Mouse (Mus musculus): Measurements from ENCODE around the gene Atp6v1e2.

Atp6v1e2 gene

GRCm38 (mm10) chr17:86947840-86948796, at the start of gene Atp6v1e2:
Atp6v1e2 (minus strand) TSS chr17:86947897.
- DNase-seq: no peak

DNA sequence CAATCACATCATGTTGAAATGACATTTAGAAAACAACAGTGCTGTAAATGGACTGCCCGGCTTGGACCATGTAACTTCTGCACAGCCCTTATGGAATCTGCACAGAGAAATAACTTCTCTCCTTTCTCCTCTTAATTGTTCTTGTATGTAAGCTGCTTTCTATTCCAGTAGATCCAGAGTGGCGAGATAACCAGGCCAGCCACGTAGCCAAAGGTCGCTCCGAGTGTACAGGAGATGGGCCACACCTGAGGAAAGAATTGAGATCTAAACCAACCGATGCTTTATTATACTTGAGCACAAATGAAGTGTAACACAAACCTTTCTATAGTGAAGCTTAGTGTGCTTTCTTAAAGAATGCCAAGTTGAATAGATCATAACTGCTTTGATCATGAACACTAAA, 49.6 kb upstream of the Atp6v1e2 start:
- no peak for DNase-seq

DNA sequence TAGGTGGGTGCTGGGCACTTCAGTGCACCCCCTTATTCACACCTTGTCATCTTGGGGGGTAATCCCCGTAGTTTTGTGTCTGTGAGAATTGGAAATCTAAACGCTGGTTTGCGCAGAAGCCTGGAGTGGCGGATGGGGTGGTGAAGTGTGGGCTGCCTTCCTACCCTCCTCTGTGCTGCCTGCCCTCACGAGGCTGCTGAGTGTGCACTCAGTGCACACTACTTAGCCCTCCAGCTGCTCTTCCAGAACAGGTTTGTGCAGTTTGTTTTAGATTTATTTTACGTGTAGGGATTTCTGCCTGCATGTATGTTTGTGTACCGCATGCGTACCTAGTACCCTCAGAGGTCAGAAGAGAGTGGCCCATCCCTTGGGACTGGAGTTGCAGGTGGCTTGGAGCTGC, 43.6 kb upstream of the Atp6v1e2 start:
- DNase-seq: peak in 1 of 2 experiments; percentile 64

DNA sequence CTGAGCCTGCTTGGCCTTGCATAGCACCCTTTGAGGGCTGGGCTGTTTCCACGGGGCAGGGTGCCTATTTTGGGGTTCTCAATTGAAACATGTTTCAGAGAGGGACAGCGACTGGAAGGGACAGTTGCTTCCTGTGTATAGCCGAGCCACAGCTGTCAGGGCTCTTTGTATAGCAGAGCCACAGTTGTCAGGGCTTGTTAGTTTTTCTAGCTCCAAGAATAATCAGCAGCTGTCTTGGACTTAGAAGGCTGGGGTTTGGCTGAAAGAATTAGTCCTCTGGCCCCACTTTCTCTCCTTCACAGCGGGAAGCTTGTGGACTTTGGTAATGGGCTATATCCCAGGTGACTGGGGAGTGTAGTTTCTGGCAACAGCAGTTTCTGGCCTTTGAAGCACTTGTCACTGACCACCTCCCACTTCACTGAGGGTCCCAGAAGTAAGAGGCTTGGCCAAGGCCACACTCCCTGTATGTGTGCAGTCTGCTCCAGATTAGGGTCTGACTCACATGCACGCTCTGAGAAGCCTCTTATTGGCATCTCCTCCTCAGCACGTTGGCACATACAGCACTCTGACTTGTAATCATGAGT, 41.0 kb upstream of the Atp6v1e2 start:
- peak; percentile 36 to 73 for DNase-seq

- no peak for DNase-seq
These were observed 40.5 kb upstream of the Atp6v1e2 start for GRCm38 (mm10) chr17:86988161-86988560.

- DNase-seq: no peak
These were observed 38.9 kb upstream of the Atp6v1e2 start for GRCm38 (mm10) chr17:86986449-86987138.

DNA sequence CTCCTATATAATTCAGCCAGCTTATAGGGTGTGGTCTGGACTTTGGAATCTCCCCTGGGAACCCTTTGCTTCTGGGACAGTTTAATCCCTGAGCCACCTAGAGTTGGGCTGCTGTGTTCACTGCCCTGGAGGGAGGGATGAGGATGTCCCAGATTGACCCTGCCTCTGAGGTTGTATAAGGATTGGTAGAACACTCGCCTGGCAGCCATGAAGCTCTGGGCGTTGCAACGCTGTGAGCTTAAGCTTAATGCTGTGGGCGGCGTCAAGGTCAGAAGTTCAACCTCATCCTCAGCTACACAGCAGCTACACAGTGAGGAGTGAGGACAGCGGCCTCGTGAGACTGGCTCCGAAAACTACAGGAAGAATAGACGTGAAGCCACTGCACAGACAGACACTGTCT, 34.8 kb upstream of the Atp6v1e2 start:
- DNase-seq: no peak

DNA sequence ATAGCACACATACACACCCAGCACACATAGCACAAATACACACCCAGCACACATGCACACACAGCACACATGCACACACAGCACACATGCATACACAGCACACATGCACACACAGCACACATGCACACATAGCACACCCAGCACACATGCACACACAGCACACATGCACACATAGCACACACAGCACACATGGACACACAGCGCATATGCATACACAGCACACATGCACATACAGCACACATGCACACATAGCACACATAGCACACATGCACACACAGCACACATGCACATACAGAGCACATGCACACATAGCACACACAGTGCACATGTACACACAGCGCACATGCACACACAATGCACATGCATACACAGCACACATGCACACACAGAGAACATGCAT, 34.0 kb upstream of the Atp6v1e2 start:
- no peak for DNase-seq

DNA sequence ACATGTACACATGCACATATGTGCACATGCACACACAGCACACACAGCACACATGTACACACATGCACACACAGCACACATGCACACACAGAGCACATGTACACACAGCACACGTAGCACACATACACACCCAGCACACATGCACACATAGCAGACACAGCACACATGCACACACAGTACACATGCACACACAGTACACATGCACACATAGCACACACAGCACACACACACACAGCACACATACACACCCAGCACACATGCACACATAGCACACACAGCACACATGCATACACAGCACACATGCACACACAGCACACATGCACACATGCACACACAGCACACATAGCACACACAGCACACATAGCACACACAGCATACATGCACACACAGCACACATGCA, 33.5 kb upstream of the Atp6v1e2 start:
- DNase-seq: no peak

- no peak for DNase-seq
These were observed 30.8 kb upstream of the Atp6v1e2 start for GRCm38 (mm10) chr17:86978496-86978895.

DNA sequence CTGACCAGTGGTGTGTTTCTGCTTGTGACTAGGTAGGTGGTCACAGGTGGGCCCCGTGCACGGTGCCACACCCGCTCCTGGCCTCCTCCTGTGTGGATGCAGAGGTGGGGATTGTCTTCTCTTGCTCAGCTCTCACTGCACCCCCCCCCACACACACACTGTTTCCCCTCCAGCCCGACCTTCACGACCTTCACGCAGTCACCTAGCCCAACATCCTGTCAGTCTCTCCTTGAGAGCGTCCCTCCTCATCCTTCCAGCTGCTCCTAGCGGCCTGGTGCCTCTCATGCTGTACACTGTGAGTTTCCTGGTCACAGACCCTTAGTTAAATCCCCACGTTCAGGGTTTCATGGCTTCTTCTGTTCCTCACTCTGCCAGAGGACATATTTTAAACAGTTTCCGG, 28.7 kb upstream of the Atp6v1e2 start:
- DNase-seq: no peak

DNA sequence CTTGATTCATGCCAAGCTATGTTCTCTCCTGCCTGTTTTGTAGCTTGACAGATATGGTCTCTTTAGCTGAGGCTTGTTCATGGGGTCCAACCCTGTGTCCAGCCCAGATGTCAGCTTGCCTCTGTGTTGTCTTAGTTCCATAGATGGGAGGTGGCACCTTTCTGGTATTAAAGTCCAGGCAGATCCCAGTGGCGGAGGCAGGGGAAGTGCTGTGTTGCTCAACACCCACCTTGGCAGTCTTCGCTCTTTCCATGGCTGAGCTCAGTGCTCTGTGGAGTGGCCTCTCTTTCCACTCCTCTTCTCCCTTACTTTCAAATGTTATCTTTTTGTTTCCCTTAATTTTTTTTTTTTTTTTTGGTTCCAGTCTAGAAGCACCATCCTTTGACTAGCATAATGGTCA, 25.4 kb upstream of the Atp6v1e2 start:
- peak in 1 of 2 experiments; percentile 21 for DNase-seq

GRCm38 (mm10) chr17:86971860-86972259, 24.2 kb upstream of the Atp6v1e2 start:
- DNase-seq: no peak

DNA sequence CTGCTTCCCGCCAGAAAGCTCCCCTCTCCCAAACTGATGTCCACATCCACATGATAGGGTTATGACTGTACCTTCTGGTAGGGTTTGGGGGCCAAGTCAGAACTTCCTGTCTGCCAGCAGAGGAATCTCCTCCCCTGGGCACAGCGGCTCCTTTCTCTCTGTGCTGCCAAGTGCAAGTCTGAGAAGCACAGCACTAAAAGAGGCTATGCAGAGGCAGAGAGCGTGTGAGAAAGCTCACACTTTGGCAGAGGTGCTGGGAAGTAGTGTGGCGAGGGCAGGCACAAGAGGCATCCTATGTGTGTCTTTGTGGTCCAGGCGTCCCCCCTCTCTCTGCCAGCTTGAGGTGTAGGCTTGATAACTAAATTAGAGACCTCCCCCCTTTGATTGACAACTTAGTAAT, 23.3 kb upstream of the Atp6v1e2 start:
- DNase-seq: no peak

DNA sequence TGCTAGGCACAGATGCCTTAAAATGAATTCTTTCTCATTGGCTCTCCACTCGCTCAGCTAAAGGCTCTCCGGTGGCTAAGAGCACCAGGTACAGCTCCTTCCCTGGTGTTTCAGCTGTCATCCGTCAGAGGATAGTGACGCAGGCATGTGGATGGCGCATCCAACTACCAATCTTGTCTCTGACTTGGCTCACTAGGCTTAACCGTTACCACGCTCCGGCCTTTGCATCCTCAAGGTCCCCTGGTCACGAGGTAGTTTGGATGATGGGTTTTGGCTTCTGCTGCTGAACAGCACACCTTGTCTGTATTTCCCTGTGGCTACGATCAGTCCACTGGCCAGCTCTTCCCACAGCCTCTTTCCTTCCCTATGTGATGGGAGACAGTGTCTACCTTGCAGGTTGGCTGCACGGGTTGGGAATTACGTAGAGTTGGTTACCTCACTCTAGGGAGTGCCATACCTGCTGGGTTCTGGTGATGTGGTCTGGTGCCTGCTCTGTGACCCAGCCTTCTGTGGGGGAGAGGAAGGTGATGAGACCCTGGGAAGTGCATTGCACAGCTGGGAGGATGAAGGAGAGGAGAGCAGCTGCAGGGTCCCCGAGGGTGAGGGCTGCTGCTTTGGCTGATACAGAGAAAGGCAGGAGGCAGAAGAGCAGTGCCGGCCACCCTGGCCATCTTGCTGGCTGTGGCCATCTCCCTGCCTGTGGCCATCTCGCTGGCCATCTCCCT, 22.5 kb upstream of the Atp6v1e2 start:
- no peak for DNase-seq

DNA sequence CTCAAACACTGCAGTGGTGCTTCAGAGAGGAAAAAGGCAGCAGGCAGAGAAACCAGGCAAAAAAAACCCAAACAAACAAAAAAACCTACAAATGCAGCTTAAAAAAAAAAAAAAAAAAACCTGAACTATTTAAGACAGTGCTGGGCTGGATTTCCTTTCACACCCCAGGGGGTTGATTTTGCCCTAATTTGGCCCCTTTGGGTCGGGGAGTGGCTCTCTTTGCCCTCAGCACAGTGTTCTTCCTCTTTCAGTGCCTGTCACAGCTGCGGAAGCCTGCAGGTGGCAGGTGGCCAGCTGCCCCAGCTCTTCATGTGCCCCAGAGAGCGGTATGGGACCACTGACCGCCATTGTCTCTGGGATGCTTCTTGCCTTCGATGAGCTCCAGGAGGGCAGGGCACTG, 21.9 kb upstream of the Atp6v1e2 start:
- DNase-seq: peak; percentile 44 to 62

DNA sequence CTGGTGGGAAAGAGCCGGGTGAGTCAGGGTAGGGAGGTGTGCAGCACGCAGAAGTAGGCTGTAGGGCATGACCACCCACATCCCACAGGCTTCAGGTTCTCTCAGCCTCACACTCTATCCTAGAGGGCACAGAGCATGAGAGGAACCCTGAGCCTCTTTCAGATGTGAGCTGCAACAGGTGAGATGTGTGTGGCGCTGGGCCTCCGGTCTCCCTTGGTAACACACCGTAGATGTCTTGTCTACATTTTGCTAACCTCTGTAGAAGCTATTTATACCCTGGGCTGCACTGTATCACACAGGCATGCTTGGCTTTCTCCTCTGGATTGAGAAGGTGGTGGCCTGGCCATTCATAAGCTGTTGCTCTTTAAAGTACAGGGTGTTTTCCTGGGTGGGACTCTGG, 20.9 kb upstream of the Atp6v1e2 start:
- DNase-seq: no peak

DNA sequence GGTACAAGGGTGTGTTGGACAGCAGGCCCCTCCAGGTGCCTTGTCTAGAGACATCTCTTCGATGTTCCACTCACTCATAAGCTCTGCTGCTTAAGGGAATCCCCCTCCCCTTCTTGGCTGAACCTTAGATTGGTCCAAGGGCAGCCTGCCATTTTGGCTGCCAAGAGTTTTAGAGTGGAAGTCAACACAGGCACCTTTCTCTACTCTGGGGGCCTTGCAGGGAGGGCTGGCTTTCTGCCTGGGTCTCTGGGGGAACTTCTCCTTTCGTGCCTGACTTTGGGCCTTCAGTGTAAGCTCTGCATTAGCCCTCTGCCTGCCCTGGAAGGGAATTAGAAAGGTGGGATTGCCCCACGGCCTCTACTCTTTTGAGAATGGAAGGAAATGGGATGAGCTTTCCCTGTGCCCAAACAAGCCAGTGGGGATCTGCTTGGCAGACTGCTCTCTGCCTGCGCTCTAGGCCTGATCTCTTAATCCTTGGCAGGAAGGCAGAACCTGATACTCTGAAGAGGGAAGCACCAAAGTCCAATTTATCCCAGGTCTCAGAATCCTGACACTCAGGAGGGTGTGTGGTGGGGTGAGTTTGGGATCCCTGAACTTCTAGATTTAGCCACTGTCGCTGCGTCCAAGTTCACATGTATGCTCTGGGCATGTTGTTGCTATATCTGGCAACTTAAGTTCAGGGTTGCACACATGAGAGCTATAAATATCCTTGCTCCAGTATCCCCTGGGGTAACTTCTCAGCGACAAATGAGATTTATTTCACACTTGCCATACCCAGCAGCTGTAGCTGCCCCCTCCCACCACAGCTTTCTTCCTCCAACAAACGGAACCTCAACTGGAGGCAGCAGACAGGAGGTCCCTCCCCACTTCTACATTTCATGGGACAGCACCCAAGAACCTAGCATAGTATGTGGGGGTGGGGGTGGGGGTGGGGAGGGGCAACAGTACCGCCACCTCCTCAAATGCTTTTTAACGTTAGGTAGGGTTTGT, 20.1 kb upstream of the Atp6v1e2 start:
- no peak for DNase-seq

- no peak for DNase-seq
These were observed 19.4 kb upstream of the Atp6v1e2 start for GRCm38 (mm10) chr17:86967048-86967447.

GRCm38 (mm10) chr17:86966040-86966439, 18.3 kb upstream of the Atp6v1e2 start:
- no peak for DNase-seq

- DNase-seq: no peak
These were observed 17.4 kb upstream of the Atp6v1e2 start for GRCm38 (mm10) chr17:86965121-86965520.

GRCm38 (mm10) chr17:86964502-86964901, 16.8 kb upstream of the Atp6v1e2 start:
- DNase-seq: peak; percentile 83 to 90
